Mouse (Mus musculus) stomach, postnatal 0 days (tissue): Measurements from ENCODE around the gene Degs2.

Experiments used
- CTCF ChIP-seq: IDR thresholded peaks from 2 replicates; pipeline ENCODE4 v1.5.1; 2016; ENCODE audit warnings: antibody characterized with exemption, low read depth, mild to moderate bottlenecking, moderate library complexity
- EP300 ChIP-seq: optimal IDR thresholded peaks from 2 replicates; pipeline ENCODE3; 2016; ENCODE audit warnings: antibody characterized with exemption

GRCm38 (mm10) chr12:108647784-108648183 is 54.3 kb downstream of the Degs2 start:
- no peak for TF ChIP-seq CTCF
- no peak for TF ChIP-seq EP300
